Mouse (Mus musculus): ENCODE results near the gene Rnf130. TPM values are rescaled to one million over a fixed set of nuclear protein-coding genes. Genes with fewer than 3 reads are reported as not detected.

Rnf130 gene
- total and polyA plus RNA-seq, 2 experiments from 2014 or later: 42.3 to 47.6 TPM

DNA sequence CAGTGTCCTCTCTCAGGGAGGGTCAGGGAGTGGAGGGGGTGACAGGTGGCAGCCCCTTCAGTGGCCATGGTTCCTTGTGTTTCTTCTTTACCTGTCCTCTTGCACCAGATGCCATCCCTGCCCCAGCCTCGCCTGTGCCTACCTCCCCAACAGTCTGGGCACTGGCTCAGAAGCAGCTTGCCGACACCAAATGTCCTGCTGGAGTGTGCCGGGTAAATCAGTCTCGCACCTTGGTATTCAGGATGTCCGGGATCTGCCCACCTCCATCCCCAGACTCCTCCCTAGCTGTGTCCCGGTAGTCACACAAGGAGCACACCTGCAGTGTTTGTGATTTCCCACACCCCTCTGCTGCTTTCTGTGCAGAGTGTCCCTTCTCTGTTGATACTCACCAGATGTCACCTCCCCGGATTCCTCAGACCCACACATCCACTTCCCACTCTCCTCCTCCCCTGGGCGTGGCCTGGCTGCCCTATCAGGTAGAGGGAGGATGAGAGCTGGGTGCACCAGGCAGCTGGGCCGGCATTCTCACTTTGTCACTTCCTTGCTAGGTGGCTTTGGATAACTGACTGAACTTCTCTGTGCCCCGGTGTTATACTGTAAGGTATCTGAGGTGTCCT lies 113.2 kb downstream of the Rnf130 start:
- Histone ChIP-seq H3K4me3 (ENCODE audit: low read depth, low read length) (no peak overlapping the region), H3K27me3 (ENCODE audit: control insufficient read depth, insufficient read depth, low read length) (no peaks in the 10 kb centered on the region), H3K36me3 (replicated peaks; ENCODE audit: control insufficient read depth, insufficient read depth, low read length) (peaks cover 76% of the 10 kb centered on the region), H3K9me3 (replicated peaks; ENCODE audit: control insufficient read depth, low read length) (no peaks in the 10 kb centered on the region), H3K4me1 (ENCODE audit: control insufficient read depth, insufficient read depth) (0 out of 2 replicates have a peak, but pooled peaks cover 4% of the 10 kb centered on the region), H3K27ac (ENCODE audit: low read depth) (no peak overlapping the region), H3K9ac (replicated peaks; ENCODE audit: low read depth, low read length) (no peak overlapping the region), H3K4me2 (ENCODE audit: low read depth, low read length) (no peak overlapping the region)
- no peak for DNase-seq (ENCODE audit: low spot score)
- no peak for ATAC-seq (ENCODE audit: insufficient read depth, low read depth)
- WGBS: 58% methylated on average over 10 of the region's 10 CpGs
- no peak for TF ChIP-seq CTCF (IDR thresholded peaks at IDR 0.05; ENCODE audit: low read depth)
- no peak for TF ChIP-seq EP300 (IDR thresholded peaks at IDR 0.05; ENCODE audit: low read depth)

DNA sequence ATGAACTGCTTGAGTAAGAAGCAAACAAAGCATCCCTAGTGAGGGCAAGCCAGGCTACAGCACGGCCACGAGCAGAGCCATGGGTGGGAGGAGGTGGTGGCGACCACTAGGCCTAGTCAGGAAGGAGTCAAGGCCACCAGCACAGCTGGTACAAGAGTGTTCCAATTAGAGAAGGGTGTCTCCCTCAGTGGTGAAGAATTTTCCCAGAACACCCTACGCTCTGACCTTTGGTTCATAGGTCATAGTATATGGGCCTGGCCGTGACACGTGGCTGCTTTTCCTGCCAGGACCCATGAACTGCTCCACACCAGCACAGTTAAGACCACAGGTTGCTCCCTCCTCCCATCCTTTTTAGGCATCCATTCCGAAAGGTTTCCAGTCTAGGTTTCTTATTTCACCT lies 114.4 kb downstream of the Rnf130 start:
- ATAC-seq (ENCODE audit: insufficient read depth, low read depth) (no peak), DNase-seq (ENCODE audit: low spot score) (no peak)
- no peaks in the 10 kb centered on the region for H3K9me3 ChIP-seq (replicated peaks; ENCODE audit: control insufficient read depth, low read length)
- no peak overlapping the region for H3K4me2 ChIP-seq (ENCODE audit: low read depth, low read length)
- no peaks in the 10 kb centered on the region for H3K27me3 ChIP-seq (ENCODE audit: control insufficient read depth, insufficient read depth, low read length)
- peaks cover 84% of the 10 kb centered on the region for H3K36me3 ChIP-seq (replicated peaks; ENCODE audit: control insufficient read depth, insufficient read depth, low read length)
- WGBS: 78% methylated on average over 7 of the region's 7 CpGs
- H3K4me1 ChIP-seq (ENCODE audit: control insufficient read depth, insufficient read depth): 0 out of 2 replicates have a peak, but pooled peaks cover under 1% of the 10 kb centered on the region
- H3K9ac ChIP-seq (replicated peaks; ENCODE audit: low read depth, low read length): no peak overlapping the region; the same call in 1 of the 2 replicates
- no peak overlapping the region for H3K4me3 ChIP-seq (ENCODE audit: low read depth, low read length)
- no peak overlapping the region for H3K27ac ChIP-seq (ENCODE audit: low read depth)
- no peak for TF ChIP-seq CTCF (IDR thresholded peaks at IDR 0.05; ENCODE audit: low read depth)
- no peak for TF ChIP-seq EP300 (IDR thresholded peaks at IDR 0.05; ENCODE audit: low read depth)

DNA sequence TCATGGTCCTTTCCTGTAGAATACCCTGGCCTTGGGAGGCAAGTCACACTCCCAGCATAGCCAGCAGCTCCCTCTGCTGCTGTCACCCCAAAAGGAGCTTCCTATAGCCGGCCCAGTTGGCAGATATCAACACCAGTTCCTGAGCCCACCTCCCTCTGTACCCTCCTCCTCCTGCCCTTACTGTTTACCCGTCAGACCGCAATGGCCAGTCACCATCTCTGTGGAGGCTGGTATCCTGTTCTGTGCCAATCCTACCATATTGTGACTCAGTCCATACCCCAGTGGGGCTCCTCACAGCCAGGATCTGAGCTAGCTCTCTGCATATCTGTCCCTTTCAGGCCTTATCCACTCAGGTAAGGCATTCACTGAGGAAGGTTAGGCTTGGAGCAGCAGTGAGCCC lies 120.4 kb downstream of the Rnf130 start:
- no peak overlapping the region for H3K4me3 ChIP-seq (ENCODE audit: low read depth, low read length)
- H3K9ac ChIP-seq (replicated peaks; ENCODE audit: low read depth, low read length): no peak overlapping the region
- no peak overlapping the region for H3K27ac ChIP-seq (ENCODE audit: low read depth)
- no peak for ATAC-seq (ENCODE audit: insufficient read depth, low read depth)
- no peaks in the 10 kb centered on the region for H3K27me3 ChIP-seq (ENCODE audit: control insufficient read depth, insufficient read depth, low read length)
- DNase-seq (ENCODE audit: low spot score): no peak
- no peak overlapping the region for H3K4me2 ChIP-seq (ENCODE audit: low read depth, low read length)
- peaks cover 14% of the 10 kb centered on the region for H3K4me1 ChIP-seq (ENCODE audit: control insufficient read depth, insufficient read depth)
- peaks cover 83% of the 10 kb centered on the region for H3K36me3 ChIP-seq (replicated peaks; ENCODE audit: control insufficient read depth, insufficient read depth, low read length)
- TF ChIP-seq CTCF (IDR thresholded peaks at IDR 0.05; ENCODE audit: low read depth) (no peak), EP300 (IDR thresholded peaks at IDR 0.05; ENCODE audit: low read depth) (no peak)
- H3K9me3 ChIP-seq (replicated peaks; ENCODE audit: control insufficient read depth, low read length): no peaks in the 10 kb centered on the region
- WGBS: 89% methylated on average over 3 of the region's 3 CpGs

GRCm38 (mm10) chr11:50146121-50146520 lies 121.0 kb downstream of the Rnf130 start:
- Histone ChIP-seq H3K36me3 (replicated peaks; ENCODE audit: control insufficient read depth, insufficient read depth, low read length) (peaks cover 83% of the 10 kb centered on the region), H3K4me2 (ENCODE audit: low read depth, low read length) (no peak overlapping the region), H3K27ac (ENCODE audit: low read depth) (no peak overlapping the region), H3K4me1 (ENCODE audit: control insufficient read depth, insufficient read depth) (peaks cover 14% of the 10 kb centered on the region), H3K9ac (replicated peaks; ENCODE audit: low read depth, low read length) (no peak overlapping the region), H3K4me3 (ENCODE audit: low read depth, low read length) (no peak overlapping the region), H3K27me3 (ENCODE audit: control insufficient read depth, insufficient read depth, low read length) (no peaks in the 10 kb centered on the region), H3K9me3 (replicated peaks; ENCODE audit: control insufficient read depth, low read length) (no peaks in the 10 kb centered on the region)
- TF ChIP-seq CTCF (IDR thresholded peaks at IDR 0.05; ENCODE audit: low read depth) (no peak), EP300 (IDR thresholded peaks at IDR 0.05; ENCODE audit: low read depth) (no peak)
- ATAC-seq (ENCODE audit: insufficient read depth, low read depth) (no peak), DNase-seq (ENCODE audit: low spot score) (no peak)
- 91% methylated on average over 13 of the region's 13 CpGs for WGBS

DNA sequence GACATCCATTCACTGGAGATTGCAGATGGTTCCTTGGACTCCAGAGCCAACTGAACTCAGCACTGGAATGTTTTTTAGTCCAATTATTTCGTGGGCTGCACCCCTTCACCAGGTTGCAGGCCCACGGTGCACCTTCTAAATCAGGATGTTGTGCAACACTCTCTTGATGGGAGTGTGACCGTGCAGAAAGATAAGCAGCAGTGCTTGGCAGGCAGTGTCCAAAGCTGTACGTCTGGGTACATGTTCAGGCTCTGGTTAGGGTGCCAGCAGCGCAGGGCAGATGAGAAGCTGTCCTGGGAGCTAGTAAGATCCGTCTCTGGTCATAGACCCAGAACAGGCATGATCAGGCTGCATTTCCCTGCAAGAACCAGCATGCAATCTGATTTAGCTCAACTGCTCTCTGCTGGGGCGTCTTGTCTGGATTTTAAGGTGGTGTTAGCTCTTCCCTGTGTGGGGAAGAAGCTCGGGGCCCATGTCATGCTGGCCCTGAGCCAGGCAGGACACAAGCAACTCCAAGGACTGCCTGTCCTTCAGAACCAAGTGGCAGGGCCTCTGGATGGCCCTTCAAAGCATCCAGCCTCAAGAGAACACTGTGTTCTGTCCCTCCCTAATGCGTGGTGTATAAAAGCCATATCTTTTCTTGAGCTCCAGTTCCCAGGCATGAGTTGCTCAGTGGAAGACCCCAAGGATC lies 122.3 kb downstream of the Rnf130 start:
- peak overlapping the region; percentile 86 for H3K27ac ChIP-seq (ENCODE audit: low read depth)

More for the DNA sequence above, 122.3 kb downstream of the Rnf130 start:
- Histone ChIP-seq H3K36me3 (replicated peaks; ENCODE audit: control insufficient read depth, insufficient read depth, low read length) (peaks cover 83% of the 10 kb centered on the region), H3K4me3 (ENCODE audit: low read depth, low read length) (no peak overlapping the region), H3K9ac (replicated peaks; ENCODE audit: low read depth, low read length) (no peak overlapping the region), H3K27me3 (ENCODE audit: control insufficient read depth, insufficient read depth, low read length) (no peaks in the 10 kb centered on the region), H3K4me2 (ENCODE audit: low read depth, low read length) (no peak overlapping the region), H3K9me3 (replicated peaks; ENCODE audit: control insufficient read depth, low read length) (no peaks in the 10 kb centered on the region), H3K4me1 (ENCODE audit: control insufficient read depth, insufficient read depth) (peaks cover 14% of the 10 kb centered on the region)
- WGBS: 26% methylated on average over 9 of the region's 9 CpGs
- no peak for TF ChIP-seq CTCF (IDR thresholded peaks at IDR 0.05; ENCODE audit: low read depth)
- no peak for TF ChIP-seq EP300 (IDR thresholded peaks at IDR 0.05; ENCODE audit: low read depth)
- DNase-seq (ENCODE audit: low spot score): peak; percentile 55
- ATAC-seq (ENCODE audit: insufficient read depth, low read depth): peak; percentile 76
